Mouse (Mus musculus): ENCODE measurements around the gene Trim42. TPM values are rescaled to one million over a fixed set of nuclear protein-coding genes. Genes with fewer than 3 reads are reported as not detected.

Trim42 gene
- polyA plus RNA-seq (2015; fragmentation: Nextera tagmentation; extraction: Ambion mirVana): not detected in 2 replicates

GRCm38 (mm10) chr9:97369591-97369990 lies at the start of gene Trim42:
Trim42 (minus strand) TSS chr9:97369958.
- H3K27ac ChIP-seq: no peak within 1 kb of the TSS
- DNase-seq (ENCODE audit: low spot score) (no peak), ATAC-seq (replicated peaks; ENCODE audit: low FRiP score, low read depth) (no peak)
- no peak within 1 kb of the TSS for H3K9ac ChIP-seq (ENCODE audit: low read depth, low read length)
- no peaks in the 10 kb centered on the region for H3K36me3 ChIP-seq (ENCODE audit: insufficient read depth, low read length)
- no peak for TF ChIP-seq CTCF (IDR thresholded peaks at IDR 0.05; ENCODE audit: low read depth)
- no peak within 1 kb of the TSS for H3K4me3 ChIP-seq (replicated peaks; ENCODE audit: low read depth, low read length)
- WGBS: 87% methylated on average over 7 of the region's 7 CpGs
- H3K4me1 ChIP-seq (replicated peaks; ENCODE audit: insufficient read depth, low read length): no peaks in the 10 kb centered on the region
- no peaks in the 10 kb centered on the region for H3K9me3 ChIP-seq (replicated peaks; ENCODE audit: low read length)
- no peaks in the 10 kb centered on the region for H3K27me3 ChIP-seq (ENCODE audit: insufficient read depth, low read length)
- no peak within 1 kb of the TSS for H3K4me2 ChIP-seq (ENCODE audit: low read length)

DNA sequence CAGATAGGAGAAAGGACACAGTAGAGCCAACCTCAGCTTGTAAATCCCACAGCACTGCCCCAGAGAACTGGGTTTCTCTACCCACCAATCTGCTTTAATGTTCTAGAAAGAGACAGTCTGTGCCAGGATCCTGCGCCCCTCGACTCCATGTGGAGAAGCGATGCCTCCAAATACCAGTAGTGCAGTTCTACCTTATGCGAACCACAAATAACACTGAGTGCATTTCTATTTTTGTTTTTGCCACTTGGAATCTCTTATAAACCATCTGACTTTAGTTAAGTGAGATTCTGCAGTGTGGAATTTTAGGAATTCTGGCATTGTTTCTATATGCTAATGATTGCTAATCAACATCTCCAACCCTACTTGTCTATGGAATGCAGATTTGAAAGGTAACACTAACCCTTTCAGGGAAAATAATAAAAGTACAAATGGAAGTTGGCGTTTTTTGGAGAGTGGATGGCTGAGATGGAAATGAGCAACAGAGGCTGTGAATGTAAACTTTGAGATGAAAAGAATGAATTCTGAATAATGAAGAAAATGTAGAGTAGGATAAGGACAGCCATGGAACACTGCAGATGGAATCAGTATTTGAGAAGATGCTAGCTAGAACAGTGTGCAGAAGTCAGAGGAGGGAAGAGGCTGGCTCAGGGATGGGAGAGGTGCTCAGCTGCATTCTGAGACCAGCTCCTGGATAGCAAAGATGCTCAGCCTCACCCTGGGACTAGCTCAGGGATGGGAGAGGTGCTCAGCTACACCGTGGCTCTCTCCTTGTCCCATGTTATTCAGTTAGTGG lies 45.3 kb upstream of the Trim42 start:
- H3K4me3 ChIP-seq (replicated peaks; ENCODE audit: low read depth, low read length): no peak overlapping the region
- WGBS: 85% methylated on average over 6 of the region's 6 CpGs

DNA sequence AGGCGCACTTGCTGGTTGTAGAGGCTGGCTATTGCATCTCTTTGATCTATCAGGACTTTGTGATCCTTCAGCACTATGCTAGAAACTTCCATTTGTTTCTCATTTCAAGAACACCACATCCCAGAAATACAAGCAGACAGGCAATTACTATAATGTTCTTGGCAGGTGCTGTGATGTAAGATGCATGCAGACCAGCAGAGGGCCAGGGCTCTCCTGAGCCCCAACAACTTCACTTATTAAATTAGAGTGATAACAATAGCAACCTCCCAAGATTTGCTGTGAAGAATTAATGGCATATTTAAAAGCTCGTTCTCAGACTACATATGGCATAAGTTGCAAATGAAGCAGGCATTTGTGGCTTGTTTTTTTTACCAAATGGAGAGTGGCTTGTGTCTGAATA lies 38.4 kb upstream of the Trim42 start:
- ATAC-seq (replicated peaks; ENCODE audit: low FRiP score, low read depth) (no peak), DNase-seq (ENCODE audit: low spot score) (peak; percentile 1)
- no peak overlapping the region for H3K4me2 ChIP-seq (ENCODE audit: low read length)
- no peak overlapping the region for H3K27ac ChIP-seq
- no peaks in the 10 kb centered on the region for H3K27me3 ChIP-seq (ENCODE audit: insufficient read depth, low read length)
- H3K9ac ChIP-seq (ENCODE audit: low read depth, low read length): no peak overlapping the region
- H3K36me3 ChIP-seq (ENCODE audit: insufficient read depth, low read length): no peaks in the 10 kb centered on the region
- no peaks in the 10 kb centered on the region for H3K9me3 ChIP-seq (replicated peaks; ENCODE audit: low read length)
- no peak overlapping the region for H3K4me3 ChIP-seq (replicated peaks; ENCODE audit: low read depth, low read length)
- no peaks in the 10 kb centered on the region for H3K4me1 ChIP-seq (replicated peaks; ENCODE audit: insufficient read depth, low read length)
- 81% methylated on average over 2 of the region's 2 CpGs for WGBS
- TF ChIP-seq CTCF (IDR thresholded peaks at IDR 0.05; ENCODE audit: low read depth): peak; percentile 33; the same call in 1 of the 2 replicates

More for the DNA sequence above, 45.3 kb upstream of the Trim42 start:
- Histone ChIP-seq H3K36me3 (ENCODE audit: insufficient read depth, low read length) (no peaks in the 10 kb centered on the region), H3K27me3 (ENCODE audit: insufficient read depth, low read length) (no peaks in the 10 kb centered on the region), H3K9ac (ENCODE audit: low read depth, low read length) (no peak overlapping the region), H3K9me3 (replicated peaks; ENCODE audit: low read length) (no peaks in the 10 kb centered on the region), H3K4me1 (replicated peaks; ENCODE audit: insufficient read depth, low read length) (no peaks in the 10 kb centered on the region), H3K27ac (no peak overlapping the region), H3K4me2 (ENCODE audit: low read length) (no peak overlapping the region)
- DNase-seq (ENCODE audit: low spot score) (no peak), ATAC-seq (replicated peaks; ENCODE audit: low FRiP score, low read depth) (no peak)
- TF ChIP-seq CTCF (IDR thresholded peaks at IDR 0.05; ENCODE audit: low read depth): no peak

DNA sequence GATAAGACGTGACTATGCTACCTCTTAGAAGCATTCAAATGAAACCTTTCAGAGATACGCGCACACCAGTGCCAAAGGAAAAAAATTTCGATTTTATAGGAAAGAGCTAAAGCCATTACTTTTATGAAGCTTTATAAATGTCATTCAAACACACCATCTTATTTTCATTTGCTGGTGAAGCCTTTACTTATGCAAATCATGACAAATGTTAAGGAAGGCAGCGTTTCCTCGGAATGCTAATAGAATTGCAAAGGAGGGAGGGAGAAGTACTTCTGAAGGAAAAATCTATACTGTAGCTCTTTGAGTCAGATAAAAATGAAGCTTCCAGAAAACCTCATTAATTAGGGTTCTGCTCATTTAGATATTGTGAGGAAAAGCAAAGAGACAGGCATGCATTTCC lies 13.3 kb downstream of the Trim42 start:
- H3K9ac ChIP-seq (ENCODE audit: low read depth, low read length): no peak overlapping the region
- WGBS: 72% methylated on average over 6 of the region's 6 CpGs

DNA sequence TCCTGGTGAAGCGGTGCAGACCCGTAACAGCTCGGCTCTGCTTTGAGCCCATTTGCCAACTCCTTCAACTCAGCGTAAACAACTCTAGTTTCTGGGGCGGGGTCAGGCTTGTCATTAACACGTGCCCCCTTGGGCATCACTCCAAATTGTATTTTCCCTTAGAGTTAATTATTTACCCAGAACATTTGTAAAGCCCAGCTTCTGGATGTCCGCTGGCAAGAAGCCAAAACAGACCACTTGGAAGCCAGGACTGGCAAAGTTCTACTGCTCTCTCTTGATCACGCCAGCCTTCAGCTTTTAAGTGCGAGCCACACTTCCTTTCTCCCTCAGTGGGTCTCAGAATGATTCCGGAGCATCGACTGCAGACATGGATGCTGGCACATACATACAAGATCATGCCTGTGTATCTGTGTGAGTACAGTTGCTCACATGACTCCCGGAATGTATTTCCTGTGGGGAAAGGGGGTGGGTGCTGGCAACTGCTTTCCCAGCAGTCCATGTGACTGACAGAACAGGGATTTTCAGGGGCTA lies 24.9 kb downstream of the Trim42 start:
- Histone ChIP-seq H3K4me3 (replicated peaks; ENCODE audit: low read depth, low read length) (no peak overlapping the region), H3K4me2 (ENCODE audit: low read length) (peak overlapping the region; percentile 7; the same call in 1 of the 2 replicates), H3K27ac (peak overlapping the region; percentile 36; the same call in 1 of the 2 replicates), H3K36me3 (ENCODE audit: insufficient read depth, low read length) (no peaks in the 10 kb centered on the region), H3K4me1 (replicated peaks; ENCODE audit: insufficient read depth, low read length) (peaks cover 8% of the 10 kb centered on the region; the same call in 1 of the 2 replicates), H3K9ac (ENCODE audit: low read depth, low read length) (no peak overlapping the region), H3K9me3 (replicated peaks; ENCODE audit: low read length) (no peaks in the 10 kb centered on the region), H3K27me3 (ENCODE audit: insufficient read depth, low read length) (no peaks in the 10 kb centered on the region)
- WGBS: 38% methylated on average over 12 of the region's 12 CpGs
- TF ChIP-seq CTCF (IDR thresholded peaks at IDR 0.05; ENCODE audit: low read depth): no peak
- DNase-seq (ENCODE audit: low spot score) (peak; percentile 73), ATAC-seq (replicated peaks; ENCODE audit: low FRiP score, low read depth) (peak; percentile 80)

More for the DNA sequence above, 13.3 kb downstream of the Trim42 start:
- DNase-seq (ENCODE audit: low spot score) (no peak), ATAC-seq (replicated peaks; ENCODE audit: low FRiP score, low read depth) (no peak)
- Histone ChIP-seq H3K9me3 (replicated peaks; ENCODE audit: low read length) (no peaks in the 10 kb centered on the region), H3K4me3 (replicated peaks; ENCODE audit: low read depth, low read length) (no peak overlapping the region), H3K27ac (no peak overlapping the region), H3K4me2 (ENCODE audit: low read length) (no peak overlapping the region), H3K4me1 (replicated peaks; ENCODE audit: insufficient read depth, low read length) (no peaks in the 10 kb centered on the region), H3K36me3 (ENCODE audit: insufficient read depth, low read length) (no peaks in the 10 kb centered on the region), H3K27me3 (ENCODE audit: insufficient read depth, low read length) (no peaks in the 10 kb centered on the region)
- TF ChIP-seq CTCF (IDR thresholded peaks at IDR 0.05; ENCODE audit: low read depth): no peak

GRCm38 (mm10) chr9:97341772-97342171 lies 28.0 kb downstream of the Trim42 start:
- no peaks in the 10 kb centered on the region for H3K36me3 ChIP-seq (ENCODE audit: insufficient read depth, low read length)
- H3K27me3 ChIP-seq (ENCODE audit: insufficient read depth, low read length): no peaks in the 10 kb centered on the region
- H3K4me1 ChIP-seq (replicated peaks; ENCODE audit: insufficient read depth, low read length): peaks cover 8% of the 10 kb centered on the region; the same call in 1 of the 2 replicates
- DNase-seq (ENCODE audit: low spot score) (peak; percentile 19), ATAC-seq (replicated peaks; ENCODE audit: low FRiP score, low read depth) (no peak)
- H3K27ac ChIP-seq: no peak overlapping the region
- 57% methylated on average over 5 of the region's 5 CpGs for WGBS
- TF ChIP-seq CTCF (IDR thresholded peaks at IDR 0.05; ENCODE audit: low read depth): no peak
- no peaks in the 10 kb centered on the region for H3K9me3 ChIP-seq (replicated peaks; ENCODE audit: low read length)
- H3K4me2 ChIP-seq (ENCODE audit: low read length): no peak overlapping the region
- no peak overlapping the region for H3K9ac ChIP-seq (ENCODE audit: low read depth, low read length)
- no peak overlapping the region for H3K4me3 ChIP-seq (replicated peaks; ENCODE audit: low read depth, low read length)

Data from kidney, postnatal 0 days (tissue).